Mouse (Mus musculus): ENCODE data around the gene Cpvl. TPM values are rescaled to one million over a fixed set of nuclear protein-coding genes. Genes with fewer than 3 reads are reported as not detected.

The Cpvl gene
- total RNA-seq, 2 experiments from 2014 or later, result not detected

DNA sequence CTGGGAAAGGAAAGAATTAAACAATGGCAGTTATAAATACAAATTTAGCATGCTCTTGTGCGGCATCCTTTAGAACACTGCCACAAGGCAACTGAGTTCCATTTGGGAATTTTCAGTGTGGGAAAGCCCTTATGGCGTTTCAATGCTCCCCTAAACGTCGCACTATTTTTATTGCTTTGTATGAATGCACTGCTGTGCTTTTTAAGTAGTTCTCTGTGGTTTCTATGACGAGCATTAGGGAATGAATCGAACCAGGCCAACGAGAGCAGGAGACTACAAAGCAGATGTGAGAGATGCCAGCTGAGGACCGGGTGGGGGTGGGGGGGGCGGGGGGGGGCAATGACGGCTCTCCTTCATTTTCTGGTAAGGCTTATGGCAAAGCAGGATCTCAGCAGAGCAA is 96.8 kb downstream of the Cpvl start:
- DNase-seq, result no peak

DNA sequence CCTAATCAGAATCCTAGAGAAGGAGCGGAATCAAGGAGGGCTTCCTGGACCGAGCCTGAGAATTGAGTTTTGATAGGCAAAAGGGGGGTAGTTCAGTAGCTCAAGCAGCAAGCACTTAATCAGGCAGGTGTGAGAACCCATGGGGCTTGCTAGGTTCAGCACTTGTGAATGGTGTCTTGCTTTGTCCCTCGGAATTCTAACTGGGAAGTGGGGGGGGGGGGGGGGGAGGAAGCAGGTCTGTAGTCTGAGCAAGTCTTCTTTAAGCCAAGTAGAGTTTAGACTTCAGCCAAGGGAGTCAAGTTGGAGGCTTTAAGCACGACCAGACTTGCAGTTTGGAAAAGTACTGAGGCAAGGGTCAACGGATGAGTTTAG is 97.2 kb downstream of the Cpvl start:
- DNase-seq, result no peak

DNA sequence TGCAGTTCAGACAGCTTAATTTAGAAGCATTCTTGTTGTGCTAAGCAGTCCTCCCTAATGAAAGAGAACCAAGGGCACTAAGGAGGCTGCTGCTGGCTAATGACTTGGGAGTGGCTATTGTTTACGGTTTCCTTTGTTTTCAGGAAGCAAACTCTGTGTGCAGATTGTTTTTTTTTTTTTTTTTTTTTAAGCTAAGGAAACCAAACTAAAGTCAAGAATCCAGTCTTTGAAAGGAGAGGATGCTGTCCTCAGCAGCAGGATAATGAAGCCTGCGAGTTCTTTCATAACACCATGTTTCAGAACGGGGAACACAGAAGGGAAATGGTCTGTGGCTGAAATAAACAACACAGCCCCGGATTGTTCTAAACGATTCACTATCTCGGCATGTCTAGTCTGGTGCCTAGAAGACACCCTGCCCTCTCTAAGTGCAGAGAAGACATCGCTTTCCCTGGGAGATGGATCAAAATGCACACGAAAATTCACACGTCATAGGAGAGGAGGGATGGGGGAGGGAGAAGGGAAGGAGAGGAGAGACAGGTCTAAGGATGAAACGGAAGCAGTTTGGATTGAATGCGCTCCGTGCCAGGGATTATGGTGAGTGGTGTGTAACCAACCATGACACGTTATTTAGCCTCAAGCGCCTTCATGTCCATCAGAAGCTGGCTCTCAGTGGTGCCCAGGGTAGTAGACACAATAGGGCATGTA is 97.8 kb downstream of the Cpvl start:
- DNase-seq, result no peak

DNA sequence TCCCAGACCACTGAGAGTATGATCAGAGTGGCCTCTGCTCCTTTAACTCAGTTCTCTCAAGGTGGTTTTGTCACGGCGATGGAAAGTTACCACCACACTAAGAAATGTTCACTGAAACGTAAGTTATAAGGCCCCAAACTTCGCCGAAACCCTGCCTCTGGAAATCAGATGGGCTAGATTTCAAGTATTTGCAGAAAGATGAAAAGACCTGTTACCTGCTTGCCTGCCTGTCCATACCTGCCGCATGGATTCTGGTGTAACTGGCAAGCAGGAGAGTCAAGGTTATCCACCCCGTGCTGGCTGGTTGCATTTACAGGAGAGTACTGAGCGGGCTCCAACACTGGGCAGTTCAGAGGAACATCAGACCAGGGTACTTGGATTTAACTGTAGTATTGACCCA is 98.9 kb downstream of the Cpvl start:
- no peak for DNase-seq

DNA sequence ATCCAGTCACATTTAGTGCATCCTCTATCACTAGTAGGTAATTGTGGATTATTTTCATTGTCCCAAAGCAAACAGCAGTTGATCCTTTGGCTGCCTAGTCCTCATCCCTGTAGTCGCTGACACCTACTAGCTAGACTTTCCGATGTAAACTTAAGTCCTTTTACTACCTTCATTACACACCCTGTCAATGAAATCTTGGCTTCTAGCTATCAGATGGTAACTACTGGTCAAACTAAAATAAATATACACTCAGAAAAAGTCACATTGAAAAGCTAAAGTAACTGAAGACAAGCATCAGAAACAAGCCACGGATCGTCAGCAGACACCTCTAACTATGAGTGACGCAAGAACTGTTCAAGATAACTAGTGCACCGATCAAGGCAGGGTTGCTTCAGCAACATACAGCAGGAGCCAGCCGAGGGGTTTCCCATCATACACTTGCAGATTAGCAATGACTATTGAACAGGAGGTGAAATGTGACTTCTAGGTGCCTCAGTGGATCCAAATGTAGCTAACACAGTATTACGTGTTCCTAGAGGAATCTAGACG is 103.5 kb downstream of the Cpvl start:
- no peak for DNase-seq

DNA sequence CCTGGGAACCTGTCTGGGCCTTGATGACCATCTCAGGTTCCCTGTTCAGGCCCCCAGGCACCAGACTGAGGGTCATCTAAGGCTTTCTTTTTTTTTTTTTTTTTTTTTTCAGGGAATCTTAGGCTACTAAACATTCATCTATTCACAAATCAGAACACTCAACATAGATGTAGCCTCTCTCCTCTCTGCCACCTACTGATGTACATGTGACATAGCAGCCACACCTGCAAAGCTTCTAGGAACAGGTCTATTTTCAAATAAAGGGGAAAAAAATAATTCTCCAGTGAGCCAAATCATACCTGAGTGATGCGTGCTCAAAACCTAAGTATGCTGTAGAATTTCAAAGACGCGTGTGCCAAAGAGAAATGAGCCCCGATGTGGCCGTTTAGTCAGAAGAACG is 106.6 kb downstream of the Cpvl start:
- no peak for DNase-seq

DNA sequence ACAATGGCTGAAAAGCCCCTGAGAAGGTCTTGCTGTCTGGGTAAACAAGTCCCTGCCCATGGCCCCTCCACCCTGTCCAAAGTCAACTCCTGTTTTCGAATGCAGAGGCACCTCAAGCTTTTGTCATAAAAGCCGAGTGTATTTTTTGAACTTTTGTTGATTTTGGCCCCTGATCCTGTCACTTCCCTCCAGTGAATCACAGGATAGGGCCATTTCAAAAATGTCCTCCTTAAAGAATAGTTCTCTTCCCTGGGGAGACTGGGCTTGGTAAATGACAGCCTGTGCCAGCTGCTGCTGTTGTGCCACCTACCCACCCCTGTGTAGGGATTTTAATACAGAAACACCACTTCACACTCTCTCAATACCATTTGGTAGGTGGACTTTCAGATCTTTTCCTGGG is 115.5 kb downstream of the Cpvl start:
- DNase-seq, result no peak

DNA sequence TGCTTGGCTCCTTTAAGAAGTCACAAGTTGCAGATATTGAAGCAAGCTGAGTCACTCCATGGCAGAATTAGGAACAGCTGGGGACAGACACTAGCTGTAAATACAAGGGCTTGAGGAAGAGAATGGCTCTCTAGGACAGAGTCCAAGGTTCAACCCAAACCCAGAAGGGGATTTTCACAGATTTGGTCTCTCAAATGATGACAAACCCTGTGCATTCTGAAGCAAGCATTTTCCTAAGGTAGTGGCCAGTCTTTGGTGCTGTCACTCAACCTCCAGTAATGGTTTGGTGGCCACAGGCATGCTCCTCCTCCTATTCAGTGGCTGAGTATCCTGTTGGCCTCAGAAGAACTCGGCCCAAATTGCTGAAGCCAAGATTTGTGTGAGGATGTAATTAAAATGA is 119.4 kb downstream of the Cpvl start:
- DNase-seq, result no peak

DNA sequence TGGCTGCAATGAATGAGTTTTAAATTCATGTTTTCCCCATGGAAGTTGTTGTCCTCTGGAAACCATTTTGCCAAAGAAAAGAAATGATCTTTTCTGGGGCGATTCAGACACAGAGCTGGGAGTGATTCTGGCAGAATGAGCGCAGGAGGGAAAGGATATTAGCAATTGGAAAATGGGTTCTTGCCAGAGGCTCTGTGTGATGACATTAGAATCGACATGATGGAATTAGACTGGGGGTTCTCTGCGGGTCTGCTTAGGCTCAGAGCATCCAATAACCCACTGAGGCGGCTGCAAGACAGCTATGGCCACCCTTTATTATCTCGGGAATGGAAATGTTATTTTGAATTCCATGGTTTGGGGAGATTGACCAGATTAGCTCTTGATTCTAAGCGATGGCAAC is 120.6 kb downstream of the Cpvl start:
- no peak for DNase-seq

DNA sequence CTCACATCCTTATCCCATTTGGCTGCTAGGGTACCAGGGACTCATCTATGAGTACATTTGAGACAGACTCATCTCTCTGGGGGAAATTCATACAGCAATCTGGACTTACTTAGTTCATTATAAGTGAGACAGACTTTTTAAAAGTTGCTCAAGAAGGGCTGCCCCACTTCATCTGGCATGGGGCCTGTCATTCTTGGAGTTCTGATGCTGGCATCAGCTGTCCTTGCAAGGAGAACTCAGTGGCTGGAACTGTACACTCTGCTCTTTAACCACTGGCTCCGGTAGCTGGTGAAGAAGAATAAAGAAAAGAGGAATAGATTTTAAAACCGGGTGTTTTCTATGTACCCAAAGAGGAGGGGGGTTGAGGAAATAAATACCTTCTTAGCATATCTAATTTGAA is 121.7 kb downstream of the Cpvl start:
- no peak for DNase-seq

DNA sequence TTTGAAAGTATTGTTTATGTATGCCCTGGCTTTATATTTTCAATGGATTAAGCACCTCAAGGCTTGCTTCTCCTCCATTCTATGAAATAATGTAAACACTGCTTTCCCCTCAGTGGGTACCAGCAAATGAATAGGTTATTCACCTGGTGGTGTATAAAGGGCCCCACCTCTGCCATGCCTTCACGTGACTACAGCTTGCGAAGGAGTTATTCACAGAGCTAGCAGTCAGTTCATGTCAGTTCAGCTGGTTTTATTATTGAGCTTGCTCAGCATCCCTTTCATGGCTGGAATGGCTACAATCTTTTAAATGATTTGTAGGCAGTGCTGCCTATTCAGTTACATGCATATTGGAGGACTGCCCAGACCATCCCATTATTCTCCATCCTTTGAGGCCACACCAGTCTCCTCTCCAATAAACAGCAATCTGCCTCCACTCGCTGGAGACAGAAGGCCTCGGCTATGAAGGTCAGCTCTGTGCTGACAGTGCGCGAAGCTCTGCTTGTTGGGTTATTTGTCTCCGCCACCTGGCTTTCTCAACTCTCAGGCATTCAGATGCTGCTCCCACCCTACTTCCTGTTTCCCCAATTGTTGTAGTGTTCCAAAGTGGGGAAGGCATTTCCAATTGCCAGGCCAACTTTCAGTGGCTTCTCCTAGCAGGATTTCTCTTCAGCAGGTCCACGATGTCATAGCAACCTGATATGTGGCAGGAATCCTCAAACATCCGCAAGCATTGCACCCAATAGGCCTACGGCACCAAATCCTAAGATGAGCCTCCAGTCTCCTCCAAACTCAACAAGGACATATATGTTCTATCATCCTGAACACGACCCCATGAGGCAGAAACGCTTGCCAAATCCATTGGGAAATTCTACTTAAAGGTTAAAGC is 123.3 kb downstream of the Cpvl start:
- peak; percentile 26 for DNase-seq

DNA sequence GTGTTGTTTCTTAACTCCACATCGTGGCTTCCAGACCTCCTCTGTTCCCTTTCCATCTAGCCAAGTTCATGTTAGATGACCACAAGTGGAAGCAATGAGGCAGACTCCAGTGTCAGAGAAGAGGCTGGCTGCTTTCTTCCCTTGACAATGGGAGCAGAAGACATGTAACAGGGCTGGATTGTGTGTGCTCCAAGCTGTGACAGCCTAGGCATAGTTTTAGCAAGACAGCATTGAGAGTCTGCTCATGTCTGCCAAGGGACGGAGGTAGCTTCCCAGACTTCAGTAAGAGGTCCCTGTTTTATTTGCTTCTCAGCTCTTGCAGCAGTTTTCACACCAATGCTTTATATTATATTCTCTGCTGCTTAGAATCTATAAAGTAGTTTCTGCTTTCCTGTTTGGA is 124.2 kb downstream of the Cpvl start:
- no peak for DNase-seq

DNA sequence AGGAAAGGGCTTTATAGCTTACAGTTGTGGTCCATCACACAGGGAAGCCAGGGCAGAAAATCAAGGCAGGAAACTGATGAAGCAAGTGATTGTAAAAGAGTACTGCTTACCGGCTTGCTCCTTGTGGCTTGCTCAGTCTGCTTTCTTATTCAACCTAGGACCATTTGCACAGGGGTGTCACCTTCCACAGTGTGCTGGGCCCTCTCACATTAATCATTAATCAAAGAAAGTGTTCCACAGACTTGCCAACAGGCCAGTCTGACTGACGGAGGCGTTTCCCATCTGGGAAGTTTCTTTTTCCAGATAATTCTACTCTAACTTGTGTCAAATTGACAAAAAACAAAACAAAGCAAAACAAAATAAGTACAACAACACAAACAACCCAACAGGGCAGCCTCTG is 124.9 kb downstream of the Cpvl start:
- DNase-seq, result no peak

DNA sequence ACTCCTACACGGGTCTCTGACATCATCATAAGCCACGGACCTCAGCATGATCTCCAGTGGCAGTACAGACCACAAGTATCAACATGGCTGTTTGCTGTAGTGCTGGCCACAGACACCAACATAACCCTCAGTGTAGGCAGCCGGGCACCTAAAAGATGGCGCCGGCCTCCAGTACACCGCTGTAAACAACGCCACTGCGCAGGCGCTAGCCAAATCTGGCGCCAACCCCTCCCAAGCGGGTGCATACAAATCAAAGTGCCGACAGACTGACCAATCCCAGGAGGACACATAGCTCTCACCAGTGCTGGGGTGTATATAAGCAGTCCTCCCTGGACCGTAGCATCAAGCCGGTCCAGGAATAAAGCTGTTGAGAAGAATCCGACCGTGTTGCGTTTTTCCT is 133.8 kb downstream of the Cpvl start:
- DNase-seq, result no peak

DNA sequence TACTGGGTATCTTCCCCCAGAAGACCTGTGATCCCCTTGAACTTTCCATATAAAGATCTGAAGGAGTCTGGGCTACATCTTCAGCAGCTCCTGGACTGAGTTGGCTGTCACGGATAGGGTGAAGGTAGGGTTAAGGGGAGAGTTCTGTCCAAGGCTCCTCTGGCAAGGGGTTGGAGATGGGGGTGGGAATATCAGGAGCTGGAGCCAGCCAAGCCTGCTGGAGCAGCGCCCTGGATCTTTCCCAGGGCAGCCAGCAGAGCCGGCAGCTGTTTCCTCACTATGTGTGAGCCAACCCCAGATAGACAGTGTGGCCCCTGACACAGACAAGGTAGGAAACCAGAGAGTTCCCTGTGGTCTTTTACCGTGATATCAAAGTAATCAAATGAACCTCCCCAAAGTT is 153.3 kb downstream of the Cpvl start:
- DNase-seq, result peak; percentile 69

Other genes starting within 250 kb of the Cpvl start
- gene Tril, start 157.8 kb downstream of the Cpvl start, total RNA-seq (2021), result 10 to 100 TPM; 14.2 to 17.8 TPM
- 10 to 100 TPM in 1 of 2 experiments, 1 to 10 TPM in 1; 9.5 to 12.2 TPM for gene Chn2, start 60.9 kb upstream of the Cpvl start, total RNA-seq (2021)

Data from adrenal gland, postnatal 10 days (tissue).